Mouse (Mus musculus) lung, postnatal 0 days (tissue): ENCODE data around the gene Gna14.

Source experiments
- CTCF ChIP-seq: IDR thresholded peaks from 2 replicates; pipeline ENCODE4 v1.5.1; 2016; ENCODE audit warnings: antibody characterized with exemption, mild to moderate bottlenecking
- EP300 ChIP-seq: IDR thresholded peaks from 2 replicates; pipeline ENCODE4 v1.6.1; 2016; ENCODE audit warnings: antibody characterized with exemption, mild to moderate bottlenecking, control low read depth

DNA sequence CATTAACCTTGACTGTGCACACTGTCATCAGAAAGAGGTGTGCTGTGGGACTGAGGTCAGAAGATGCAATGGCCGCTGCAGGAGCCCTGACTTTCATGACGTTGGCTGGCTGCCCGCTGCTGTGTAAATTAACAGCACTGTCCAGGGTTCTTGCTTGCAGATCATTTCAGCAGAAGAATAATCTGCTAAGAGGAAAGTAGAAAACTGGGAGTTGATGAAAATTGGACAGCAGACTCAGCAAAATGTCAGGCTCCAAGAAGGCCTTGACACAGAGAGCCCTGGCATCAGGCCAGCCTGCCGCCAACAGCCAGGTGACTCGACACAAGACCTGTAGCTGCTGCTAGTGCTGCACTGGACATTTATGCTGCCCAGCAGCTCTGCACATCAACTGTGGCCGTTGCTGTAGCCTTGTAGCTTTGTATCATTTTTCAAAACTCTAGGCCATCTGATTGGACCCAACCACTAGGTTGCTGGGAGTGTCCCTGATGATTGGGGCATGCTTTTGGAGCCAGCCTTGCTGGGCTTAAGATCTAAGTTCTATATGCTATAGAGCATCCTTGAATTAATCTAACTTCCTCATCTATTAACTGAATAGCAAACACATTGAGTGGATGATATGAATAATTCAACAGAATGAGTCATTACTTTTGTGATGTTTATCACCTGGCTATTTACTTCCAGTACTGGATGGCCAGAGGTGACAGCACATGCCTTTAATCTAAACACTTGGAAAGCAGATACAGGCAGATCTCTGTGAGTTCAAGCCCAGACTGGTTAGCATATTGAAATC is 12.5 kb downstream of the Gna14 start:
- no peak for TF ChIP-seq CTCF
- no peak for TF ChIP-seq EP300
